Mouse (Mus musculus) heart, adult 2 months (tissue): ENCODE measurements around the gene Cdh18.

Experiments used
- CTCF ChIP-seq: fragments of 200-600 bp; IDR thresholded peaks from 2 replicates; pipeline ENCODE4 v1.8.1; 2022; ENCODE audit warnings: antibody characterized with exemption, mild to moderate bottlenecking, moderate library complexity
- POLR2A ChIP-seq: fragments of 200-500 bp; IDR thresholded peaks from 2 replicates; pipeline ENCODE4 v1.6.1; 2011; ENCODE audit warnings: mild to moderate bottlenecking, low read depth, low read length, control low read depth; ENCODE audit not compliant: insufficient read depth

DNA sequence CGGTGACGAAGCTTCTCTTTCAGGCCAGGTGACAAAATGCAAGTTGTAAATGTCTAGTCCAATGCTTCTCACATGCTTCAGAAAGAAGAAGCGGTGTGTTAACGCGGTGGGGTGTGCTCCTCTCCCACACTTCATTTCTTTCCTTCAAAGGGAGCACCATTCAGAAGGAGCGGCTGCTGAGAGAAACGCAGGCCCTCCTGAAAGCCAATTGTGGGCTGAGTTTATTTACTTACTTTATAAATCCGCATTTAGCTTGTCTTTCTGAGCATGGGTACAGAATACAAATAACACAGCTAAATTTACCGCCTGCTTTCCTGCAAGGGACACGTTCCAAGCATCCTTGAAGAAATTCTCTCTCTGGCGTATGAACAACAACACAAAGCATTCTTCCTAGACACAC, 420.6 kb downstream of the Cdh18 start:
- TF ChIP-seq POLR2A (no peak), CTCF (no peak)
